Mouse (Mus musculus) hindbrain, embryonic 16.5 days (tissue): ENCODE results near the gene Itpr1. TPM values are rescaled to one million over a fixed set of nuclear protein-coding genes. Genes with fewer than 3 reads are reported as not detected.

Source experiments
- ATAC-seq: fragments of 200-750 bp; cut with Nextera tagmentation; 2 replicates; pipeline ENCODE4 v1.8.0; 2017; ENCODE audit warnings: moderate TSS enrichment, moderate library complexity
- H3K27ac ChIP-seq: fragments of 300-500 bp; sonication (generic); 2 replicates; pipeline ENCODE4 v1.5.1; 2014; ENCODE audit warnings: low read depth, mild to moderate bottlenecking, control low read depth, low read length, moderate library complexity
- H3K27me3 ChIP-seq: fragments of 300-500 bp; sonication (generic); replicated peaks from 2 replicates; pipeline ENCODE4 v1.6.1; 2014; ENCODE audit warnings: low read length; ENCODE audit not compliant: control insufficient read depth, insufficient read depth
- H3K36me3 ChIP-seq: fragments of 300-500 bp; sonication (generic); 2 replicates; pipeline ENCODE4 v1.6.1; 2014; ENCODE audit warnings: mild to moderate bottlenecking, low read length, moderate library complexity, mixed read lengths; ENCODE audit not compliant: control insufficient read depth, insufficient read depth
- H3K4me1 ChIP-seq: fragments of 300-500 bp; sonication (generic); 2 replicates; pipeline ENCODE4 v1.6.1; 2014; ENCODE audit warnings: low read depth, low read length; ENCODE audit not compliant: control insufficient read depth, insufficient read depth
- H3K4me2 ChIP-seq: fragments of 300-500 bp; sonication (generic); 2 replicates; pipeline ENCODE4 v1.6.1; 2014; ENCODE audit warnings: mild to moderate bottlenecking, low read length, control low read depth, moderate library complexity
- H3K4me3 ChIP-seq: fragments of 300-500 bp; sonication (generic); 2 replicates; pipeline ENCODE4 v1.5.1; 2014; ENCODE audit warnings: mild to moderate bottlenecking, low read length, control low read depth, moderate library complexity
- H3K9ac ChIP-seq: fragments of 300-500 bp; sonication (generic); 2 replicates; pipeline ENCODE4 v1.6.1; 2014; ENCODE audit warnings: low read depth, mild to moderate bottlenecking, control low read depth, low read length, moderate library complexity
- H3K9me3 ChIP-seq: fragments of 300-500 bp; sonication (generic); 2 replicates; pipeline ENCODE4 v1.6.1; 2014; ENCODE audit warnings: mild to moderate bottlenecking, low read length, moderate library complexity; ENCODE audit not compliant: control insufficient read depth
- WGBS: fragments of 180-500 bp; shearing (Covaris S2); extraction: QIAGEN DNeasy Blood & Tissue Kit; methylation state at CpG from one replicate; pipeline ENCODE4 v1.1.7; 2014; 5-methylcytosine and 5-hydroxymethylcytosine counted together
- polyA plus RNA-seq: library from polyadenylated mRNA; unstranded; fragments of >200 nt; fragmentation: Nextera tagmentation; extraction: Ambion mirVana; gene quantifications from 2 replicates; pipeline ENCODE4 v1.2.1, GENCODE M21; 2015

The Itpr1 gene
- polyA plus RNA-seq, 1 experiment from 2014 or later, result 5.6 TPM

GRCm38 (mm10) chr6:108471878-108472277 lies 259.0 kb downstream of the Itpr1 start:
- Histone ChIP-seq H3K4me3 (no peak overlapping the region), H3K36me3 (no peaks in the 10 kb centered on the region), H3K27ac (no peak overlapping the region), H3K27me3 (no peaks in the 10 kb centered on the region), H3K9ac (no peak overlapping the region), H3K9me3 (no peaks in the 10 kb centered on the region), H3K4me2 (no peak overlapping the region), H3K4me1 (no peaks in the 10 kb centered on the region)
- WGBS, result 93% methylated on average over 3 of the region's 3 CpGs
- ATAC-seq, result no peak

GRCm38 (mm10) chr6:108472748-108473147 lies 259.9 kb downstream of the Itpr1 start:
- Histone ChIP-seq H3K27ac (no peak overlapping the region), H3K4me2 (no peak overlapping the region), H3K27me3 (no peaks in the 10 kb centered on the region), H3K4me1 (no peaks in the 10 kb centered on the region), H3K4me3 (no peak overlapping the region), H3K36me3 (no peaks in the 10 kb centered on the region), H3K9me3 (no peaks in the 10 kb centered on the region), H3K9ac (no peak overlapping the region)
- ATAC-seq, result no peak
- 77% methylated on average over 3 of the region's 3 CpGs for WGBS

- H3K36me3 ChIP-seq, result no peaks in the 10 kb centered on the region
- H3K9me3 ChIP-seq, result no peaks in the 10 kb centered on the region
- H3K27me3 ChIP-seq, result no peaks in the 10 kb centered on the region
- H3K4me1 ChIP-seq, result no peaks in the 10 kb centered on the region
- no peak overlapping the region for H3K27ac ChIP-seq
- H3K4me2 ChIP-seq, result no peak overlapping the region
- ATAC-seq, result no peak
- no peak overlapping the region for H3K9ac ChIP-seq
- H3K4me3 ChIP-seq, result no peak overlapping the region
- 77% methylated on average over 8 of the region's 8 CpGs for WGBS
Observed at GRCm38 (mm10) chr6:108476797-108477235, 263.9 kb downstream of the Itpr1 start.

GRCm38 (mm10) chr6:108477602-108478001 lies 264.7 kb downstream of the Itpr1 start:
- Histone ChIP-seq H3K4me1 (no peaks in the 10 kb centered on the region), H3K9me3 (no peaks in the 10 kb centered on the region), H3K9ac (no peak overlapping the region), H3K27me3 (no peaks in the 10 kb centered on the region), H3K36me3 (no peaks in the 10 kb centered on the region), H3K27ac (no peak overlapping the region), H3K4me3 (no peak overlapping the region), H3K4me2 (no peak overlapping the region)
- 97% methylated on average over 6 of the region's 6 CpGs for WGBS
- ATAC-seq, result no peak

GRCm38 (mm10) chr6:108481190-108481589 lies 268.3 kb downstream of the Itpr1 start:
- H3K27me3 ChIP-seq, result no peaks in the 10 kb centered on the region
- no peak overlapping the region for H3K4me2 ChIP-seq
- H3K4me3 ChIP-seq, result no peak overlapping the region
- no peaks in the 10 kb centered on the region for H3K4me1 ChIP-seq
- WGBS, result 96% methylated on average over 4 of the region's 4 CpGs
- ATAC-seq, result no peak
- H3K27ac ChIP-seq, result no peak overlapping the region
- no peak overlapping the region for H3K9ac ChIP-seq
- H3K36me3 ChIP-seq, result no peaks in the 10 kb centered on the region
- H3K9me3 ChIP-seq, result no peaks in the 10 kb centered on the region

GRCm38 (mm10) chr6:108482464-108482863 lies 269.6 kb downstream of the Itpr1 start:
- Histone ChIP-seq H3K9me3 (no peaks in the 10 kb centered on the region), H3K4me2 (no peak overlapping the region), H3K27ac (no peak overlapping the region), H3K4me3 (no peak overlapping the region), H3K4me1 (no peaks in the 10 kb centered on the region), H3K27me3 (no peaks in the 10 kb centered on the region), H3K9ac (no peak overlapping the region), H3K36me3 (no peaks in the 10 kb centered on the region)
- WGBS, result 93% methylated on average over 5 of the region's 5 CpGs
- ATAC-seq, result no peak

GRCm38 (mm10) chr6:108486212-108486992 lies 273.5 kb downstream of the Itpr1 start:
- Histone ChIP-seq H3K27ac (no peak overlapping the region), H3K9ac (no peak overlapping the region), H3K4me1 (no peaks in the 10 kb centered on the region), H3K9me3 (no peaks in the 10 kb centered on the region), H3K27me3 (no peaks in the 10 kb centered on the region), H3K4me2 (no peak overlapping the region), H3K36me3 (no peaks in the 10 kb centered on the region), H3K4me3 (no peak overlapping the region)
- WGBS, result 88% methylated on average over 7 of the region's 7 CpGs
- ATAC-seq, result no peak

GRCm38 (mm10) chr6:108487300-108487835 lies 274.5 kb downstream of the Itpr1 start:
- Histone ChIP-seq H3K36me3 (no peaks in the 10 kb centered on the region), H3K4me3 (no peak overlapping the region), H3K9ac (no peak overlapping the region), H3K9me3 (no peaks in the 10 kb centered on the region), H3K27ac (no peak overlapping the region), H3K4me1 (no peaks in the 10 kb centered on the region), H3K27me3 (no peaks in the 10 kb centered on the region), H3K4me2 (no peak overlapping the region)
- WGBS, result 67% methylated on average over 10 of the region's 10 CpGs
- ATAC-seq, result no peak

- no peak overlapping the region for H3K4me2 ChIP-seq
- H3K4me1 ChIP-seq, result no peaks in the 10 kb centered on the region
- no peak overlapping the region for H3K27ac ChIP-seq
- no peak for ATAC-seq
- no peaks in the 10 kb centered on the region for H3K36me3 ChIP-seq
- H3K9me3 ChIP-seq, result no peaks in the 10 kb centered on the region
- H3K9ac ChIP-seq, result no peak overlapping the region
- H3K27me3 ChIP-seq, result no peaks in the 10 kb centered on the region
- WGBS, result 85% methylated on average over 5 of the region's 5 CpGs
- H3K4me3 ChIP-seq, result no peak overlapping the region
Observed at GRCm38 (mm10) chr6:108488250-108488649, 275.4 kb downstream of the Itpr1 start.
